Mouse (Mus musculus): ENCODE results near the gene Sdk2. TPM values are rescaled to one million over a fixed set of nuclear protein-coding genes. Genes with fewer than 3 reads are reported as not detected.

The Sdk2 gene
- total RNA-seq, 2 experiments from 2014 or later, result 0.23 to 0.84 TPM

DNA sequence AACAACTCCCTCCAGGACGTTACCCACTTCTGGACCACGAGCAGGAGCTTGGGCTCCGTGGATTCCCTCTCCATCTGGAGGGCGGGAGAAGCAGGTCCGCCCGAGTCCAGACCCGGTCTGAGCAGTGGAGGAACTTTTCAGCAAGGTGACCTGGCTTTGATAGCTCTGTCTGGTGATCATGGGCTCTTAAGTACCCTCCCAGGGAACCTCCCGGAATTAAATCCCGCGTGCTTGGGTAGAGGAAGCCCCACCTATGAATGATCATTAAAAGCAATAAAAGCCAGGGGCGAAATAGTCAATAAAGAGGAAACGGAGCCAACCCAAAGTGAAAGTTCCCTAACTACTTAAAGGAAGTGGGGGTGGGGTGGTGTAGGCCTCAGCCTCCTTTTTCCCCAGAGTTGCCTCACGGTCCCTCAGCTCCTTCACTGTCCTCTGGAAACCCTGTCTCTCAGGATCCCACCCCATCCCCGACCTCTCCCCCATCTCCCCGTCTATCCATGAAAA, 314.6 kb downstream of the Sdk2 start:
- Histone ChIP-seq H3K27ac (peak overlapping the region; percentile 95), H3K4me3 (peak overlapping the region; percentile 94)
- TF ChIP-seq CTCF (IDR thresholded peaks at IDR 0.05), result no peak
- intact Hi-C loops (cut with DNase I), result loop anchor here (5.0 kb wide), 2 partner anchors 50 to 105 kb away; partner anchors contain the start of gene Cog1
- DNase-seq, result no peak

DNA sequence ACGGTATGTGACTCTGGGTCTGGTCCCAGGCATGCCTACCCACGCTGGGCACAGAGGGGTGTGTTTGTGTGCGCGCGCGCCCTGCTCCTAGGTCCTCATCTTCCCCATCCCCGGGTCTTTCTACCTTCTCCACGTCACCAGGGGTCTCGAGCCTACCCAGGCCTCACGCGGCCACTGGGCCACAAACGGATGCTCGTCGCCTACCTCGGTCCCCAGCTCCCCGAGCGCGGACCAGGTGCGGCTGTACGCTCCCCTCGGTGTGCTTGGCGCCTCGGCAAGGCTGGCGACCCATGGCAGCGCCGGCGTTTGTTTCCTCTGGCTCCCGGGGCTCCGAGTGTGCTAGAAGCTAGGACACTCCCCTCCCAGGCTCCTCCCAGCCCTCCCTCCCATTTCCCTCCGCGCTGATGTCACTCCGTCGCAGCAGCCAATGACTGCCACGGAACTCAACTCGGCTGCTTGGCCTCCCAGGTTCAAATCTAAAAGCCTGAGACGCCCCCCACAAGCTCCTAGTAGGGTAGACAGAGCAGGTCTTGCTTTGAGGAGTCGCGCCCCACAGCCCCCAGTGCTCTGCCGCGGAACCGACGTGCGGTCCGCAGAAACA, 315.3 kb downstream of the Sdk2 start, which contains the start of gene Cdc42ep4:
Gene Cdc42ep4 (minus strand): TSS at position 398 of the 601 bp plus-strand sequence.
- Histone ChIP-seq H3K4me3 (peak within 1 kb of the TSS; percentile 94), H3K27ac (peak within 1 kb of the TSS; percentile 95)
- no peak for TF ChIP-seq CTCF (IDR thresholded peaks at IDR 0.05)
- DNase-seq, result peak; percentile 89
- intact Hi-C loops (cut with DNase I), result loop anchor here (2.0 to 5.0 kb wide), 3 partner anchors 49 to 104 kb away; partner anchors contain the start of gene Cog1

- peak overlapping the region; percentile 94 for H3K4me3 ChIP-seq
- peak; percentile 82 for DNase-seq
- TF ChIP-seq CTCF (IDR thresholded peaks at IDR 0.05), result peak; percentile 56
- intact Hi-C loops (cut with DNase I), result loop anchor here (2.0 to 5.0 kb wide), 3 partner anchors 49 to 104 kb away; partner anchors contain the start of gene Cog1
- peak overlapping the region; percentile 95 for H3K27ac ChIP-seq
Observed at GRCm38 (mm10) chr11:113750571-113751483, 316.0 kb downstream of the Sdk2 start.

DNA sequence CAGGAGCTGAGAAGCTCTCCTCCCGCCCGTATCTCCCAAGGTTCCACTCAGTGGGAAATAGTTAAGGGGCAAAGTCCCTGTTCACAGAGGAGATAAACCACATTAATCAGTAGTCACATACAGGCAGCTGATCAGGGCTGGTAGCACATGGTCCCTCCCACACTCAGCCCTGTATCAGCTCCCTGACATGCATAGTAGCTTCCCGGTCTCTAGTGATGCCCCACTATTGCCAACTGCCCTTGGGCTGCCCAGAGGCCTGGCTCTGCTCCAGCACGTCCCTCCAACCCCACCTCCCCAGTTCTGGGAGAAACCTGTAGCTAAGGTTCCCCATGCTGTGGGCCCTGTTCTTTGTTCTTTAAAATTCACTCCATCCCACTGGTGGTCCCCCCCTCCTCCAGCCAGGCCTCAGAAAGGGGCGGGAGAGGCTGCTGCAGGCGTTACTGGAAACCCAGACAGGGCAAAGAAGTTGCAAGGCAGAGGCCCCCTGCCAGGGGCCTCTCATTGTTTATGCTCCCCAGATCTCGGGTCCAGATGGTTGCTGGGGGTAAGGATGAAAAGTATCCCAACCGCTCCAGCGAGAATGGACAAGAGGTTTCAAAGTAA, 317.0 kb downstream of the Sdk2 start:
- TF ChIP-seq CTCF (IDR thresholded peaks at IDR 0.05), result no peak
- H3K27ac ChIP-seq, result peak overlapping the region; percentile 95
- peak overlapping the region; percentile 94 for H3K4me3 ChIP-seq
- DNase-seq, result peak; percentile 14
- intact Hi-C loops (cut with DNase I), result loop anchor here (2.0 to 5.0 kb wide), 3 partner anchors 48 to 103 kb away; partner anchors contain the start of gene Cog1

- H3K4me3 ChIP-seq, result peak overlapping the region; percentile 94
- intact Hi-C loops (cut with DNase I), result no loop called here
- no peak for TF ChIP-seq CTCF (IDR thresholded peaks at IDR 0.05)
- DNase-seq, result peak; percentile 49
- peak overlapping the region; percentile 95 for H3K27ac ChIP-seq
Observed at GRCm38 (mm10) chr11:113748797-113749521, 317.9 kb downstream of the Sdk2 start.

GRCm38 (mm10) chr11:113747725-113748380, 319.0 kb downstream of the Sdk2 start:
- TF ChIP-seq CTCF (IDR thresholded peaks at IDR 0.05), result no peak
- DNase-seq, result no peak
- Histone ChIP-seq H3K4me3 (peak overlapping the region; percentile 94), H3K27ac (peak overlapping the region; percentile 95)
- intact Hi-C loops (cut with DNase I), result no loop called here

- TF ChIP-seq CTCF (IDR thresholded peaks at IDR 0.05), result no peak
- DNase-seq, result peak; percentile 51
- peak overlapping the region; percentile 94 for H3K4me3 ChIP-seq
- H3K27ac ChIP-seq, result peak overlapping the region; percentile 95
- intact Hi-C loops (cut with DNase I), result no loop called here
Observed at GRCm38 (mm10) chr11:113747056-113747455, 319.8 kb downstream of the Sdk2 start.

DNA sequence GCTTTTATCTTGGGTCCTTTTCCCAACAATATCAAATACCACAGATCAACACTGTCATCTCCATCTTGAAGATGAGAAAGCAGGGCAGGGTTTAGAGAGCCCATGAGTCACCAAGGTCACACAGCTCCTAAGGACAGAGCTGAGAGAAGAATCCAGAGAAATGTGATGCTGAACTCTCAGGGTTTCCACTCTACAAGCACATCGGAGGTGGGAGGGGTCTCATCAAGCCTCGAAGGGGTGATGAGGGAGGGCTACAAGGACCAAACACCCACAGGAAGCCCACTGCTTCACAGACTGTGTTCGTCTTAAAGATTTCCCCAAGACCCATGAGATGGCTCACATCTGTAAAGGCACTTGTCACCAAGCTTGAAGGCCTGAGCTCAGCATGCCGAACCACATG, 320.9 kb downstream of the Sdk2 start:
- Histone ChIP-seq H3K27ac (peak overlapping the region; percentile 20; the same call in 1 of the 2 replicates), H3K4me3 (no peak overlapping the region)
- intact Hi-C loops (cut with DNase I), result no loop called here
- TF ChIP-seq CTCF (IDR thresholded peaks at IDR 0.05), result no peak
- no peak for DNase-seq

GRCm38 (mm10) chr11:113742998-113743397, 323.8 kb downstream of the Sdk2 start:
- intact Hi-C loops (cut with DNase I), result no loop called here
- no peak overlapping the region for H3K27ac ChIP-seq
- peak; percentile 33 for TF ChIP-seq CTCF (IDR thresholded peaks at IDR 0.05)
- DNase-seq, result no peak
- H3K4me3 ChIP-seq, result no peak overlapping the region

GRCm38 (mm10) chr11:113740100-113740499, 326.7 kb downstream of the Sdk2 start:
- no peak for DNase-seq
- peak overlapping the region; percentile 62 for H3K27ac ChIP-seq
- no peak for TF ChIP-seq CTCF (IDR thresholded peaks at IDR 0.05)
- H3K4me3 ChIP-seq, result no peak overlapping the region
- intact Hi-C loops (cut with DNase I), result no loop called here

DNA sequence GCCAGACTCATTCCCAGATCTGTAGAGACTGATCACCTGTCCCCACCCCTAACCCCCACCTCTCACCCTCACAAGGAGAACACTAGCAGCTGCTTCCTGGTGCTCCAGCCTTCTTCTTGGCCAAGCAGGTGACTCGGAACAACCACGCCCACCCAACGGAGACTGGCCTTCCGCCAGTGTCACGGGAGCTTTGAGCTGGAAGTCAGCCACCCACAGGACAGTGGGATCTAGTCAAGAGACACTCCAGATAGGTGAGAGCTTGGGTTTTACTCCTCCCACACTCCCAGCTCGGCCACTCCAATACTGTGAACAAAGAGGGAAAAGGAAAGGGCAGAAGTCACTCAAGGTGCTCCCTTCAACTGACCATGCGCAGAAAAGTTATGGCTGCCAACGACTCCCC, 327.6 kb downstream of the Sdk2 start:
- TF ChIP-seq CTCF (IDR thresholded peaks at IDR 0.05), result no peak
- intact Hi-C loops (cut with DNase I), result no loop called here
- Histone ChIP-seq H3K4me3 (no peak overlapping the region), H3K27ac (peak overlapping the region; percentile 62)
- DNase-seq, result peak; percentile 54
